Mouse (Mus musculus) thymus, postnatal 0 days (tissue): ENCODE results near the gene H1f0. TPM values are rescaled to one million over a fixed set of nuclear protein-coding genes. Genes with fewer than 3 reads are reported as not detected.
A peak's percentile ranks its signal among the peaks of the same experiment; 100 is the strongest.

Experiments used
- DNase-seq: peaks from one replicate; pipeline ENCODE4 v3.0.0-alpha.2; 2015; ENCODE audit warnings: low spot score
- polyA plus RNA-seq: library from polyadenylated mRNA; unstranded; fragments of >200 nt; fragmentation: Nextera tagmentation; extraction: Ambion mirVana; gene quantifications from 2 replicates; pipeline ENCODE4 v1.2.1, GENCODE M21; 2015

H1f0 gene
- polyA plus RNA-seq, 1 experiment from 2014 or later = 311 TPM

- no peak for DNase-seq
Observed at GRCm38 (mm10) chr15:79038331-79038730, 10.1 kb downstream of the H1f0 start.

GRCm38 (mm10) chr15:79038853-79039252 lies 10.6 kb downstream of the H1f0 start:
- DNase-seq = peak; percentile 95

- peak; percentile 59 for DNase-seq
Observed at GRCm38 (mm10) chr15:79040501-79041416, 12.5 kb downstream of the H1f0 start.

GRCm38 (mm10) chr15:79041585-79041984 lies 13.3 kb downstream of the H1f0 start, which contains the start of gene Galr3:
TSS of gene Galr3 (plus strand) at chr15:79041885.
- no peak for DNase-seq

GRCm38 (mm10) chr15:79042721-79043491 lies 14.7 kb downstream of the H1f0 start:
- peak; percentile 29 for DNase-seq

- DNase-seq = no peak
Observed at GRCm38 (mm10) chr15:79044837-79045236, 16.6 kb downstream of the H1f0 start.

GRCm38 (mm10) chr15:79048186-79048585 lies 19.9 kb downstream of the H1f0 start:
- no peak for DNase-seq

GRCm38 (mm10) chr15:79050160-79050845 lies 22.1 kb downstream of the H1f0 start:
- DNase-seq = no peak

- DNase-seq = no peak
Observed at GRCm38 (mm10) chr15:79050964-79051363, 22.7 kb downstream of the H1f0 start.

GRCm38 (mm10) chr15:79051461-79052360 lies 23.5 kb downstream of the H1f0 start:
- no peak for DNase-seq

GRCm38 (mm10) chr15:79052366-79052765 lies 24.1 kb downstream of the H1f0 start:
- DNase-seq = no peak

GRCm38 (mm10) chr15:79056601-79057000 lies 28.4 kb downstream of the H1f0 start:
- DNase-seq = no peak

GRCm38 (mm10) chr15:79057850-79058249 lies 29.6 kb downstream of the H1f0 start:
- DNase-seq = no peak

- no peak for DNase-seq
Observed at GRCm38 (mm10) chr15:79060887-79061565, 32.8 kb downstream of the H1f0 start.

GRCm38 (mm10) chr15:79062376-79063159 lies 34.3 kb downstream of the H1f0 start, which contains the start of gene Ankrd54:
TSS of gene Ankrd54 (minus strand) at chr15:79062893.
- DNase-seq = peak; percentile 99

- DNase-seq = no peak
Observed at GRCm38 (mm10) chr15:79063160-79063740, 35.0 kb downstream of the H1f0 start.

GRCm38 (mm10) chr15:79065086-79065770 lies 37.0 kb downstream of the H1f0 start:
- DNase-seq = no peak

GRCm38 (mm10) chr15:79066276-79066675 lies 38.0 kb downstream of the H1f0 start:
- no peak for DNase-seq
